In the genomic region with DNA sequence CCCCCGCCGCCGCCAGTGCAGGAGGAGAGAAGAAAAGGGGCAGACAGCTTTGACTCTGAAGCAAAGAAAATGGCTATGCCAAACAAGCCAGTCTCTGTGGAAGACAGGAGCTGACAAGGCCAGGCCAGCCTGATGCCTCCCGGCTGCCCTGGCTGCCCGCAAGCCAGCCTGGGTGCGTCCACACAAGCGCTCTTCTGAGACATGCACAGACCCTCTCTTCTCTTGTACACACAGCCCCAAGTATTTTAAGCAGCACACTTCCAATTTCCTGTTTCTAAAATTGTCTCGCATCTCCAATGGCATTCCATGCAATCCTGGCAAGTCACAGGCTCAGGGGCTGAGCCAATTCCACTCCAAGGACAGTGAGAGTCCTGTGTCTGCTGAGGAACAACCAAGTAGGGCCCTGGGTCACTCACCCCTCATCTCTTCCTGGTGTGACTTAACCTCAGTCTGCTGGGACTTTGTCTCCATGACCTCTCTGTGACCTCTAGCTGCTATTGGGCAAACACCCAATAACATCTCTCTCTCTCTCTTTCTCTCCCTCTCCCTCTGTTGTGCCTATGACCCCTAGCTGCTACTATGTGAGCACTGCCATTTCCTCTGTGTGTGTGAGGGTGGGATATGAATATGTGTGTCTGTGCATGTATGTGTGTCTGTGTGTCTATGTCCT, we compare ENCODE assay signal across 8 mouse cellular contexts.
DNase-seq lines count a peak whose midpoint lies in the region; ATAC-seq and TF ChIP-seq lines count a peak whose summit lies in the region.

No protein-coding gene starts in this region.

- H3K4me3 ChIP-seq in embryonic facial prominence, embryonic 15.5 days (replicated peaks), result no peak overlapping the region
- H3K4me3 ChIP-seq in stomach, postnatal 0 days (ENCODE audit: low read depth, low read length), result no peak overlapping the region

- peaks cover 24% of the 10 kb centered on the region for H3K4me1 ChIP-seq in embryonic facial prominence, embryonic 15.5 days
- H3K4me1 ChIP-seq in stomach, postnatal 0 days (replicated peaks; ENCODE audit: control insufficient read depth, insufficient read depth), result no peaks in the 10 kb centered on the region; the same call in 1 of the 2 replicates

- H3K36me3 ChIP-seq in embryonic facial prominence, embryonic 15.5 days, result no peaks in the 10 kb centered on the region
- H3K36me3 ChIP-seq in stomach, postnatal 0 days (ENCODE audit: control insufficient read depth, insufficient read depth, low read length), result no peaks in the 10 kb centered on the region

- TF ChIP-seq CTCF in stomach, postnatal 0 days (IDR thresholded peaks at IDR 0.05; ENCODE audit: low read depth), result peak; percentile 29; the same call in 1 of the 2 replicates

- H3K27ac ChIP-seq in embryonic facial prominence, embryonic 15.5 days (replicated peaks), result peak overlapping the region; percentile 82
- H3K27ac ChIP-seq in stomach, postnatal 0 days (replicated peaks), result peak overlapping the region; percentile 67; the same call in 1 of the 2 replicates

- no peak overlapping the region for H3K9ac ChIP-seq in embryonic facial prominence, embryonic 15.5 days
- H3K9ac ChIP-seq in stomach, postnatal 0 days (ENCODE audit: low read length), result peak overlapping the region; percentile 3; the same call in 1 of the 2 replicates

- DNase-seq in layer of hippocampus, postnatal 10 days (ENCODE audit: low spot score in 2 of 2), result peak; percentile 27 to 43
- no peak for DNase-seq in layer of hippocampus, postnatal 25 days (ENCODE audit: extremely low spot score in 1 of 2, low spot score in 1 of 2)
- DNase-seq in heart, postnatal 14 days, result peak; percentile 50 to 75
- peak; percentile 54 to 63 for DNase-seq in kidney, postnatal 36 days
- peak; percentile 65 for DNase-seq in lung, postnatal 14 days
- DNase-seq in stomach, postnatal 0 days (ENCODE audit: low spot score), result no peak
- DNase-seq in MN1 (ENCODE audit: low spot score), result no peak

- WGBS in embryonic facial prominence, embryonic 15.5 days, result 20% methylated on average over 8 of the region's 8 CpGs
- WGBS in stomach, postnatal 0 days, result 17% methylated on average over 8 of the region's 8 CpGs

- no peaks in the 10 kb centered on the region for H3K27me3 ChIP-seq in embryonic facial prominence, embryonic 15.5 days
- no peaks in the 10 kb centered on the region for H3K27me3 ChIP-seq in stomach, postnatal 0 days (ENCODE audit: control insufficient read depth, insufficient read depth, low read length)

- peak; percentile 82 for ATAC-seq in embryonic facial prominence, embryonic 15.5 days (ENCODE audit: insufficient number of reproducible peaks, low FRiP score, low TSS enrichment, low read depth)
- ATAC-seq in stomach, postnatal 0 days (ENCODE audit: low FRiP score, low TSS enrichment), result peak; percentile 77; the same call in 1 of the 2 replicates

- 0 out of 2 replicates have a peak overlapping the region, but pooled peaks have one; percentile 15 for H3K4me2 ChIP-seq in embryonic facial prominence, embryonic 15.5 days (replicated peaks)
- 0 out of 2 replicates have a peak overlapping the region, but pooled peaks have one; percentile 3 for H3K4me2 ChIP-seq in stomach, postnatal 0 days (replicated peaks; ENCODE audit: low read depth)

- intact Hi-C loops in heart, postnatal 14 days (cut with DNase I), result loop anchor here (5.0 kb wide), 1 partner anchor 48 kb away; no protein-coding TSS in a partner anchor

- no peak for TF ChIP-seq EP300 in stomach, postnatal 0 days (optimal IDR thresholded peaks at IDR 0.05)

- no peaks in the 10 kb centered on the region for H3K9me3 ChIP-seq in embryonic facial prominence, embryonic 15.5 days (replicated peaks)
- H3K9me3 ChIP-seq in stomach, postnatal 0 days (ENCODE audit: control insufficient read depth, low read length), result no peaks in the 10 kb centered on the region

Comparison
In these comparisons a context has a peak if more than half of its experiments do, and no peak if none do; other contexts are left out.
1. DNase-seq: peak in layer of hippocampus, postnatal 10 days (2 of 2), heart, postnatal 14 days (2 of 2), kidney, postnatal 36 days (2 of 2) and lung, postnatal 14 days (single experiment); none in layer of hippocampus, postnatal 25 days (0 of 2), stomach, postnatal 0 days (single experiment) and MN1 (single experiment).